Mouse (Mus musculus): ENCODE results near the gene Lin7b. TPM values are rescaled to one million over a fixed set of nuclear protein-coding genes. Genes with fewer than 3 reads are reported as not detected.

Lin7b gene
- 14.4 and 15.8 TPM in 2 replicates for polyA plus RNA-seq (2012; rRNA removed)

GRCm38 (mm10) chr7:45370475-45371311, at the start of gene Lin7b:
TSS of gene Lin7b (minus strand) at chr7:45370583.

GRCm38 (mm10) chr7:45413113-45413863, 42.9 kb upstream of the Lin7b start, which contains the start of gene Ntf5:
TSS of gene Ntf5 (plus strand) at chr7:45413695.

GRCm38 (mm10) chr7:45405091-45406075, 35.0 kb upstream of the Lin7b start, which contains the start of gene Kcna7:
TSS of gene Kcna7 (plus strand) at chr7:45405653.

GRCm38 (mm10) chr7:45395578-45396336, 25.4 kb upstream of the Lin7b start, which contains the start of gene Snrnp70:
TSS of gene Snrnp70 (minus strand) at chr7:45395742.

GRCm38 (mm10) chr7:45366652-45367019, 3.7 kb downstream of the Lin7b start, which contains the start of gene Ppfia3:
TSS of gene Ppfia3 (minus strand) at chr7:45367019.

GRCm38 (mm10) chr7:45335056-45335455, 35.3 kb downstream of the Lin7b start, which contains the start of gene Hrc:
TSS of gene Hrc (plus strand) at chr7:45335290.

GRCm38 (mm10) chr7:45333431-45333982, 36.9 kb downstream of the Lin7b start, which contains the start of gene Trpm4:
TSS of gene Trpm4 (minus strand) at chr7:45333780.

Other genes with a start within 250 kb of the Lin7b start
- 611 and 637 TPM in 2 replicates for gene Rps11, start 246.1 kb downstream of the Lin7b start, polyA plus RNA-seq (2012; rRNA removed)
- gene Rpl13a, start 241.8 kb downstream of the Lin7b start, polyA plus RNA-seq (2012; rRNA removed): 2,227 and 2,905 TPM in 2 replicates
- 0.25 TPM in 2 replicates for gene Gm45713, start 234.4 kb downstream of the Lin7b start, polyA plus RNA-seq (2012; rRNA removed)
- gene Flt3l, start 234.2 kb downstream of the Lin7b start, polyA plus RNA-seq (2012; rRNA removed): 7.7 and 10.8 TPM in 2 replicates
- gene Pih1d1, start 216.3 kb downstream of the Lin7b start, polyA plus RNA-seq (2012; rRNA removed): 129 and 134 TPM in 2 replicates
- gene Aldh16a1, start 216.0 kb downstream of the Lin7b start, polyA plus RNA-seq (2012; rRNA removed): 31.8 and 33.0 TPM in 2 replicates
- gene Slc17a7, start 206.6 kb downstream of the Lin7b start, polyA plus RNA-seq (2012; rRNA removed): 12.2 and 25.0 TPM in 2 replicates
- gene Gfy, start 191.0 kb downstream of the Lin7b start, polyA plus RNA-seq (2012; rRNA removed): 0.05 and 0.21 TPM in 2 replicates
- gene Pth2, start 189.6 kb downstream of the Lin7b start, polyA plus RNA-seq (2012; rRNA removed): 0.20 and 0.23 TPM in 2 replicates
- 0.88 and 1.1 TPM in 2 replicates for gene Ccdc155, start 165.7 kb downstream of the Lin7b start, polyA plus RNA-seq (2012; rRNA removed)
- 2.0 and 3.2 TPM in 2 replicates for gene Dkkl1, start 158.4 kb downstream of the Lin7b start, polyA plus RNA-seq (2012; rRNA removed)
- 257 and 271 TPM in 2 replicates for gene Tead2, start 154.8 kb downstream of the Lin7b start, polyA plus RNA-seq (2012; rRNA removed)
- gene Cd37, start 131.5 kb downstream of the Lin7b start, polyA plus RNA-seq (2012; rRNA removed): 1.6 and 1.8 TPM in 2 replicates
- 0.61 and 0.96 TPM in 2 replicates for gene Slc6a16, start 129.5 kb downstream of the Lin7b start, polyA plus RNA-seq (2012; rRNA removed)
- not detected in 2 replicates for gene Slc6a21, start 93.1 kb downstream of the Lin7b start, polyA plus RNA-seq (2012; rRNA removed)
- gene Trpm4, start 36.8 kb downstream of the Lin7b start, polyA plus RNA-seq (2012; rRNA removed): 16.8 and 23.9 TPM in 2 replicates
- gene Hrc, start 35.3 kb downstream of the Lin7b start, polyA plus RNA-seq (2012; rRNA removed): 1.1 and 3.8 TPM in 2 replicates
- 44.2 and 45.9 TPM in 2 replicates for gene Ppfia3, start 3.6 kb downstream of the Lin7b start, polyA plus RNA-seq (2012; rRNA removed)
- gene Snrnp70, start 25.2 kb upstream of the Lin7b start, polyA plus RNA-seq (2012; rRNA removed): 864 and 911 TPM in 2 replicates
- not detected in 2 replicates for gene Kcna7, start 35.1 kb upstream of the Lin7b start, polyA plus RNA-seq (2012; rRNA removed)
- gene Ntf5, start 43.1 kb upstream of the Lin7b start, polyA plus RNA-seq (2012; rRNA removed): 0.10 and 0.91 TPM in 2 replicates
- gene Lhb, start 50.2 kb upstream of the Lin7b start, polyA plus RNA-seq (2012; rRNA removed): 1.1 and 1.3 TPM in 2 replicates
- gene Gys1, start 64.3 kb upstream of the Lin7b start, polyA plus RNA-seq (2012; rRNA removed): 22.6 and 27.0 TPM in 2 replicates
- 139 and 159 TPM in 2 replicates for gene Ruvbl2, start 67.5 kb upstream of the Lin7b start, polyA plus RNA-seq (2012; rRNA removed)
- gene Ftl1, start 89.3 kb upstream of the Lin7b start, polyA plus RNA-seq (2012; rRNA removed): 1,642 and 1,691 TPM in 2 replicates
- 196 and 200 TPM in 2 replicates for gene Bax, start 96.3 kb upstream of the Lin7b start, polyA plus RNA-seq (2012; rRNA removed)
- 0.12 and 0.45 TPM in 2 replicates for gene Tulp2, start 111.3 kb upstream of the Lin7b start, polyA plus RNA-seq (2012; rRNA removed)
- 0.16 TPM in 1 of 2 replicates, not detected in the other for gene Gm45808, start 116.2 kb upstream of the Lin7b start, polyA plus RNA-seq (2012; rRNA removed)
- gene Dhdh, start 118.2 kb upstream of the Lin7b start, polyA plus RNA-seq (2012; rRNA removed): 2.2 and 2.7 TPM in 2 replicates
- gene Nucb1, start 139.8 kb upstream of the Lin7b start, polyA plus RNA-seq (2012; rRNA removed): 104 and 148 TPM in 2 replicates
- 15.9 and 19.8 TPM in 2 replicates for gene Ppp1r15a, start 155.7 kb upstream of the Lin7b start, polyA plus RNA-seq (2012; rRNA removed)
- gene Plekha4, start 155.7 kb upstream of the Lin7b start, polyA plus RNA-seq (2012; rRNA removed): 3.1 and 9.6 TPM in 2 replicates
- gene Hsd17b14, start 184.3 kb upstream of the Lin7b start, polyA plus RNA-seq (2012; rRNA removed): 0.33 and 0.73 TPM in 2 replicates
- 31.0 and 38.8 TPM in 2 replicates for gene Bcat2, start 199.6 kb upstream of the Lin7b start, polyA plus RNA-seq (2012; rRNA removed)
- gene Fgf21, start 244.9 kb upstream of the Lin7b start, polyA plus RNA-seq (2012; rRNA removed): 0.23 TPM in 1 of 2 replicates, not detected in the other
- gene Fut1, start 246.7 kb upstream of the Lin7b start, polyA plus RNA-seq (2012; rRNA removed): 0.02 and 0.43 TPM in 2 replicates

Data from central nervous system, embryonic 14 days (tissue).